Mouse (Mus musculus): ENCODE data around the gene Ssbp2.

GRCm38 (mm10) chr13:91509467-91509866 lies 49.4 kb downstream of the Ssbp2 start:
- TF ChIP-seq CTCF (IDR thresholded peaks at IDR 0.05; ENCODE audit: extremely low read depth, insufficient read depth, low read length) (no peak), POLR2A (IDR thresholded peaks at IDR 0.05; ENCODE audit: extremely low read depth, insufficient read depth, low read length) (no peak)

Measured in cortical plate, adult 2 months (tissue).